Mouse (Mus musculus) heart, adult 11 months (tissue): ENCODE results near the gene Psmb10.

Experiments used
- DNase-seq: peaks from one replicate; pipeline ENCODE4 v3.0.0; 2022

Gene Psmb10

GRCm38 (mm10) chr8:105936866-105937475, 1.3 kb downstream of the Psmb10 start:
- DNase-seq = peak; percentile 100

DNA sequence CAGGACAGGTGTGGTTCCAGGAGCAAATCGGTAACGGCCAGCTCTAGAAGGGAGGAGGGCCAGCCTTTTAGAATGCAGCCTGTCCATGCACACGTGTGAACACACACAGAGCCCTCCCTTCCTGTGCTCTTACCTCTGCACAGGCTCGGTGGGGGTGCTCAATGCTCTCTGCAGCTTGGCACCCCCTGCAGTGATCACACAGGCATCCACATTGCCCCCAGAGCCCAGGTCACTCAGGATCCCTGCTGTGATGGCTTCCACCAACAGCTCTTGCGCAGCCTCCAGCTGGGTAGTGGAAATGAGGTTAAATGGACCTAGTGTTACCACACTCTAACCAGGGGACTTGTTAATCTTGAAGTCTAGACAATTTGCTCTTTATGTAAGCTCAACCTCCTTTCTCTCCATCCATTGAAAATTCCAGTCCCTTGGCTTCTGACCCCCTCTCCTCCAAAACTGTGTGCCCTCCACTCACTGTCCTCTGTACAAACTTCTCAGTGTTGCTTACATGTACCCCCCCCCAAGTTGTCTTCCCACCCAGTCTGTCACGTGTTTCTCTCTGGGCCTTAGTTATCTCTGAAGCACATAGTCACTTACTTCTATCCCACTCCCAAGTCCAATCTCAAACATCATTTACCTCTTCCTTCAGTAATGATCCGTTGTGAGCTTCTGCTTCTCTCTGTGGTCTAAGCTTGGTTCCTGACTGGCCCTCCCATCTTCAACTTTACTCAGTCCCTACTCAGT, 2.2 kb downstream of the Psmb10 start:
- peak; percentile 95 for DNase-seq

GRCm38 (mm10) chr8:105935105-105935504, 3.1 kb downstream of the Psmb10 start:
- DNase-seq = no peak

DNA sequence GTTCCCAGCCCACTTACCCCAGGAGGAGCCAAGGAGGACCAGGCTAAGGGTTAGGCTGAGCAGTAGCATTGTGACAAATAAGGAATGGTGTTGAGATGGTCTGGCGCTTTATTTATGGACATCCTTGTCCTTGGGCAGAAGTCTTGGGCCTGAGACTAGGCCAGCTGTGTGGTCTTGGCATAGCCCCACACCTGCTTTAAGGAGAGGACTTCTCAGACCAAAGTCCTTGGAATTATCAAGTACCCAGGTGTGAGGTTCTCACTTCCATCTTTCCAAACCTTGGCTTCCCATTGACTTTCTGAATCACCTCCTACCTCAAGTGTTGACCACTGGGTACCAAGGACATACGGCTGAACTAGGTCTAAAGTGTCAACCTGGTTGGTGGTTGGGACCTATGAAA, 4.5 kb downstream of the Psmb10 start, which contains the start of gene Ctrl:
Gene Ctrl (minus strand): TSS at position 101 of the 400 bp plus-strand sequence.
- DNase-seq = no peak

GRCm38 (mm10) chr8:105932525-105932924, 5.7 kb downstream of the Psmb10 start:
- DNase-seq = peak; percentile 92

DNA sequence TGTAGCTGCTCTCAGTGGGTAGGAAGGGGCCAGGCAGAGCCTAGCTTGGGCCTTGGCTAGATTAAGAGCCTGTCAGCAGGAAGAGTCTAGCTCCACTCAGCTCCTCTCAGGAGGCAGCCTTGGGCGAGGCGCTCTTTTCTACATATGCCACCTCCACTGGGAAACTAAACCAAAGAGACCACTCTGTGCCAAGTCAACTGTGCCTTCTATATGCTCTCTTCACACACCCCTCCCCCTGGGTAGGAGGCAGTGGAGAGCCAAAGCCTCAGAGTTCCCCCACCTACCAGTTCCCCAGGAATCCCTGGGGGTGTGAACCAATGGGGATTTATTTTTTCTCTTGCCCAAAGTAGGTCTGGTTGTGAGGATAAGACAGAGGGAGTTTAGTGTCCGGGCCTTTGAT, 7.0 kb downstream of the Psmb10 start:
- peak; percentile 90 for DNase-seq

- DNase-seq = peak; percentile 98
Observed at GRCm38 (mm10) chr8:105930602-105931001, 7.6 kb downstream of the Psmb10 start.

DNA sequence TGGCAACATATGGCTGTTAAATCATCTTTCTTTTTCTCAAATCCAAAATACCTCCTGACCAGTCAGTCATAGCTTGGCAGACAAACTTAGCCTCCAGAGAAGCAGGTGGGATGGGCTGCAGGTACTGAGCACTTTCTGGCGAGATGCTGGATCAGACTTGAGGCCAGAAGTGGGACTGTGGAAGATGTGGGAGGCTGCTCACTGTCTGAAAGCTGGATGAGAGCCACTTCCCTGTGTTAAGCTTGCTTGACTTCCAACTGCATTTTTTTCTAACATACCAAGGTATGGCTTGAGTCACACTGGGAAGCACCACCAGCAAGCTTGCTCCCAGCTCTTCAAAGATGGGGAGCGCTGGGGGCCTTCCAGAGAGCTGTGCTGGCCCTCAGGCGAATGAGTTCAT, 13.1 kb downstream of the Psmb10 start:
- no peak for DNase-seq

- no peak for DNase-seq
Observed at GRCm38 (mm10) chr8:105919390-105919789, 18.9 kb downstream of the Psmb10 start.

DNA sequence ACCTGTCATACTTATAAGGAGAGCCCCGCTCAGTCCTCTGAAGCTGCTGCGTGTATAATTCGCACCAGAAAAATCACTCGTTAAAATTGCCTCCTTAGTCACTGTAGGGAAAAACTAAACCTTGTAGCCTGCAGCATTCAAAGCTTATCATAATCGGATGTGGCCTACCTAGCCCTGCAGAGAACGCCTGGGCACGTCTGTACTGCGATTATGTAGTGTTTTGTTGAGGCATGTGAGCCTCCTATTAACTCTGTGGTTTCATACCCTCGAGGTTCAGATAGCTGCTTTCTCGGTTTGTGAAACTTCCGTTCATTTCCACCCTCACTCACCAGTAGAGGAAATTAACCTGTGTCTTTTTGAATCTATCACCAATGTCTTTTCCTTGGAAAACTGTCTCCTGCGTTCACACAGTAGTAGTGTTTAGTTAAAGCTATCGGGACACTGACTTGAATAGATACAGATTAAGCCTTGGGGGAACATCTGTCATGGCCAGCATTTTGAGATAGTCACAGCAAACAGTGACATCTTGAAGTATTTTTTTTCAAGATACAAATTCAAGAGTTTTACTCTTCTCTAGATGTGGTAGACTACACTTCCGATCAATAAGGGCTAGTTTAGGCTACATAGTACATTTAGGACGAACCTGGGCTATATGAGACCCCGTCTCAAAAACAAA, 37.2 kb downstream of the Psmb10 start:
- DNase-seq = no peak

DNA sequence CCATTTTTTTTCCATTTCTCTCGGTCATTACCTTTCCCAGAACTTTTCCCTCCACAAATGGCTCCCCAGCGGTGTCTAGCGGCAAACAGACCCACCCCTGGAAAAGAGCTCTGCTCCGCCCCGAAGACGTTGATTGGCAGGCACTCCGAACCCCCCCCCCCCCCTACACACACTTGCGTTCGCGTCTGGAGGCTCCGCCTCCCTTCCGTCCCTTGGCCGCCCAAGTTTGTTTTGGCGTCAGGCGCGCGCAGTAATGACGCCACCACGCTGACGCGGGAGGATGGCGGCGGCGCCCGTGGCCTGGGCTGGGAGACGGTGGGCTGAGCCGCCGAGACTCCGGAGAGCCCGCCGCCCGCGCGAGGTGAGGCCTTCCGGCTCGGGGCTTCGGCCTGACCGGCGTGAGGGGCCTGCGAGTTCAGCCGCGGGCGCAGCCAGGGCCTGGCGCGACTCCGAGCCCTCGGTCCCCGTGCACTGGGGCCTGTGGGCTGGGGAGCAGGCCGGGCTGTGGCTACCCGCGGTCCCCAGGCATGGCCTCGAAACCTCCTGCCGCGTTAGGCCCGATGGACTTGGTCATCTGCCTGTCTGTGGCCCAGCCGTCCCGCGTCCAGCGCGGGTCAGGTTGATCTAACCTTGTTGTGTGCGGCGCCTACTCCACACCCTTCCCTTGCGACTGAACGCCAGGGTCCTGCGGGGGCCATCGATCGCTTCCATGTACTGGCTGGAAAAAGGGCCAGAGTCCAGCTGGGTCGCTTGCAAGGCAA, 37.9 kb downstream of the Psmb10 start, which contains the start of gene Pskh1:
Gene Pskh1 (plus strand): TSS at position 262 of the 761 bp plus-strand sequence.
- peak; percentile 99 for DNase-seq

DNA sequence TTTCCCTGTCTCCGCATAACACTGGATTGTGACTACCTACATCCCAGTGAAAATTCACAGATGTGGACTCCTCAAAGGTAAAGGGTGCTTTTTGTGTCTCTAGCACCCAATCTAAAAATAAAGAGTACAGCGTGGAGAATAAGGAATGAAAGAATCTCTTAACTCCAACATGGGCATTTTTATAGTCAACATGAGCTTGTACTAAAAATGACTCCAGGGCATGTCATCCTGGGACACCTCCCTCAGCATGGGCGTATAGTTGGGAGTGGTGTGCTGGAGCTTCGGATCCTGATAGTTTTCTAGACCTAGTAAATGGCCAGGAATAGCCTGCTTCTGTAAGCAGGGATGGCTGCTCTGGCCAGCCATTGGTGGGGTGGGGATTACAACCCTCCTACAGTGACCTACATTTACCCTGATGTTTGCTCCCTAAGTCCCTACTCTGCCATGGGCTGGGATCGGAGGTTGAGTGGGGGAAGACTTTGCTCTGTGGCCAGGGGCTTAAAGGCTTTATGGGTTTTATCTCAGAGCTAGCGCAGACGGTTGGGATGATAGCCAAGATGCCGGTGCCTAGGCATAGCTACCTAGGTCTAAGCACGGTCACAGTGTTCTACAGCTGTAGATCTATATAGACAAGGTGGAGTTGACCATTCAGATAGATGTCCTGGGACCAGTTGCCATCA, 40.3 kb downstream of the Psmb10 start:
- DNase-seq = no peak

GRCm38 (mm10) chr8:105893339-105893738, 44.9 kb downstream of the Psmb10 start, which contains the start of gene Nrn1l:
TSS of gene Nrn1l (plus strand) at chr8:105893567.
- DNase-seq = peak; percentile 98

GRCm38 (mm10) chr8:105892432-105892831, 45.8 kb downstream of the Psmb10 start:
- DNase-seq = no peak

DNA sequence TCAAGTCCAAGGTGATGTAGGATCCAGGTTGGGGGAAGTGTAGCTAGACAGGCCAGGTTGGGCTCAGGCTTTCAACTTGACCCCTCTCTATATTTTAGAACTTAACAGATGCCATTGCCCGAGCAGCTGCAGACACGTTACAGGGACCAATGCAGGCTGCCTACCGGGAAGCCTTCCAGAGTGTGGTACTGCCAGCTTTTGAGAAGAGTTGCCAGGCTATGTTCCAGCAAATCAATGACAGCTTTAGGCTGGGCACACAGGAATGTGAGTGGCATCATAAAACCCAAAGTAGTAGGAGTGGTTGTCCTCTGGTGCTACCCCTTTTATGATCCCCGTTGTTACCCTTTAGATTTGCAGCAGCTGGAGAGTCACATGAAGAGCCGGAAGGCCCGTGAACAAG, 47.4 kb downstream of the Psmb10 start:
- peak; percentile 95 for DNase-seq

GRCm38 (mm10) chr8:105889756-105890465, 48.3 kb downstream of the Psmb10 start:
- no peak for DNase-seq
